Mouse (Mus musculus): ENCODE results near the gene Agap1. TPM values are rescaled to one million over a fixed set of nuclear protein-coding genes. Genes with fewer than 3 reads are reported as not detected.

The Agap1 gene
- polyA plus RNA-seq, 1 experiment from 2014 or later: 47.7 TPM

DNA sequence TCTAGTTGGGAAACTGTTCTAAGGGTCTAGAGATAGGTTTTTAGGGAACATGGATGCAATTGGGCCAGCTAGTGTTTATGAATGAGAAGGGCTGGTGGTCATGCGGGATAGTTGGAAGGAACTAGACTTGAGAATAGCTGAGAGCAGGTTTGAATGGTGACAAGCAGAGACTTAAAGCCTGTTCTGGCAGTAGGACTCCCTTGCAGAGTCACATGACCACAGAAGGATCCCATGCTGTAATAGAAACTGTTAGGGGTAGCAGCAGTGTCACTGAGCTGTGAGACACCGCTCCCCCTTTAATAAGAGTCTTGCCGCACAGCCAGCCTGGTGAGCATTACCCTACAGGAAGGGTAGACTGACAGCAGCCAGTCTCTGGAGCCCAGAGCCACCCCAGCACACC lies 201.6 kb downstream of the Agap1 start:
- no peak overlapping the region for H3K4me3 ChIP-seq (ENCODE audit: low read depth, low read length)
- H3K9ac ChIP-seq (ENCODE audit: low read depth, low read length): no peak overlapping the region
- H3K9me3 ChIP-seq (replicated peaks; ENCODE audit: control insufficient read depth, low read length, poor library complexity, severe bottlenecking): no peaks in the 10 kb centered on the region
- 90% methylated on average over 3 of the region's 3 CpGs for WGBS
- H3K4me1 ChIP-seq (ENCODE audit: control insufficient read depth, insufficient read depth, low read length): no peaks in the 10 kb centered on the region
- H3K27me3 ChIP-seq (ENCODE audit: control insufficient read depth, insufficient read depth, low read depth, low read length): no peaks in the 10 kb centered on the region
- no peak for ATAC-seq
- no peak overlapping the region for H3K27ac ChIP-seq (ENCODE audit: low read length)
- H3K36me3 ChIP-seq (ENCODE audit: control insufficient read depth, insufficient read depth, low read length): peaks cover 4% of the 10 kb centered on the region; the same call in 1 of the 2 replicates
- no peak overlapping the region for H3K4me2 ChIP-seq (ENCODE audit: low read length)

DNA sequence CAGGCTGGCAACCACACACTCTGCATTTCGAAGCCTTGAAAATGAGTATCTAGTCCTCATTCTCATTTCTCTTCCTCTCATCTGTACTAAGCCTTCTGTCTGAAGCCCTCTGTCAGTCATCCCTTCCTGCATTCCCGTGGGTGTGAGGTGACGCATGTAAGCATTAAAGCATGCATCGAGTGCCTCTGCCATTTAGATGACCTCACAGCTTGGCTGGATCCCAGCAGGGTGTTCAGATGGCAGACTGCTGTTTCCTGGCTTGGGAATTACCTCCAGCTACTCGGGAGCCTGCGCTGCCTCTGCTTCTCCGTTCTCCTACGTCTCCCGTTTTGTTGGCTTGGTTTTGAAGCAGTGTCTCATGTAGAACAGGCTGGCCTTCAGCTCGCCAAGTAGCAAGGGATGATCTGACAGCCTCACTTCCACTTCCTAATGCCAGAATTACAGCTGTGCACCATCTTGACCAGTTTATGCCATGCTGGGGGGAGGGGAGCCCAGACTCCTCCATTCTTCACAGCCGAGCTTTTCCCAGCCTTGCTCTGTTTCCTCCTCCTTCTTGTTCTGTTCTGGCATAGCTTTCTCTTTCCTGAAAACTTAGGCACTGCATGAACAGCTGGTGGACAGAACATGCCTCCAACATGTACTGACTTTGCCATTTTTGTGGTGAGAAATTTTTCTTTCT lies 202.2 kb downstream of the Agap1 start:
- no peaks in the 10 kb centered on the region for H3K9me3 ChIP-seq (replicated peaks; ENCODE audit: control insufficient read depth, low read length, poor library complexity, severe bottlenecking)
- no peak overlapping the region for H3K27ac ChIP-seq (ENCODE audit: low read length)
- H3K4me1 ChIP-seq (ENCODE audit: control insufficient read depth, insufficient read depth, low read length): no peaks in the 10 kb centered on the region
- H3K27me3 ChIP-seq (ENCODE audit: control insufficient read depth, insufficient read depth, low read depth, low read length): no peaks in the 10 kb centered on the region
- no peak overlapping the region for H3K4me2 ChIP-seq (ENCODE audit: low read length)
- WGBS: 50% methylated on average over 11 of the region's 11 CpGs
- H3K36me3 ChIP-seq (ENCODE audit: control insufficient read depth, insufficient read depth, low read length): peaks cover 4% of the 10 kb centered on the region; the same call in 1 of the 2 replicates
- ATAC-seq: no peak
- H3K4me3 ChIP-seq (ENCODE audit: low read depth, low read length): no peak overlapping the region
- no peak overlapping the region for H3K9ac ChIP-seq (ENCODE audit: low read depth, low read length)

DNA sequence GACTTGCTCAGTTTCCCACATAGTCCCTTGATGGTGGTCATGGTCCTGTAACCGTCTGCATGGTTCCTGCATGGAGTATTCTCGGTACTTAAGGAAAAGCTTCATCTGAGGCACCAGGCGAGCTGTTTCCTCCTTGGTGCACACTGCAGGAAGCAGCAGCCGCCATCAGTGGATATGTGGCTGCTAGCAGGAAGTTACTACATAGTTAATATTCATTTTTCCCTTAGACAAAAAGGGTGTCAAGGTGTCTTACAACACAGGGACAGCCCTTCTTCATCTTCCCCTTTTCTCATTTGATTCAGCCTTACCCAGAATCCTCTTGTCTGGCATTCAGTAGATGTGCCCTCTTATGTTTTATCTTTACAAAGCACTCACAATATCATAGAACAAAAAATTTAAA lies 206.2 kb downstream of the Agap1 start:
- Histone ChIP-seq H3K4me3 (ENCODE audit: low read depth, low read length) (no peak overlapping the region), H3K36me3 (ENCODE audit: control insufficient read depth, insufficient read depth, low read length) (peaks cover 10% of the 10 kb centered on the region), H3K27me3 (ENCODE audit: control insufficient read depth, insufficient read depth, low read depth, low read length) (no peaks in the 10 kb centered on the region), H3K9me3 (replicated peaks; ENCODE audit: control insufficient read depth, low read length, poor library complexity, severe bottlenecking) (no peaks in the 10 kb centered on the region), H3K4me1 (ENCODE audit: control insufficient read depth, insufficient read depth, low read length) (no peaks in the 10 kb centered on the region), H3K9ac (ENCODE audit: low read depth, low read length) (no peak overlapping the region), H3K27ac (ENCODE audit: low read length) (no peak overlapping the region), H3K4me2 (ENCODE audit: low read length) (no peak overlapping the region)
- WGBS: 89% methylated on average over 4 of the region's 4 CpGs
- no peak for ATAC-seq

DNA sequence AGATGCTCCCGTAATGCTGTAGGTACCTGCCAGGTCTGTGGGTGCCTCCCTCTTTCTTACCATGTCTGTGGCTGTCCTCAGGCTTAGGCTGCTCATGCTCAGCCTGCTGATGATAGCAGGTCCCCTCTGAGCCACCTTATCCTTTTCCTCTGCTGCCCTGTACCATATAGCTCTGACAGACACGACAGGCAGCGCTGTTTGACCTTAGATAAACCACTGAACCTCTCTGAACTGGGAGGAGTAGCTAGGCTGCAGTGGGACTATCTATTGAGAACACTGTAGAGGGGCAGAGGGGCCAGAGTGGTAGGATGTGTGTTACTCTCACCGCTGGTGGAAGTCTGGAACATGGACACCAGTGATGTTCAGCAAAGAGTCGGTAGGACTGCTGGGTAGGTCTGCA lies 211.5 kb downstream of the Agap1 start:
- Histone ChIP-seq H3K4me3 (ENCODE audit: low read depth, low read length) (no peak overlapping the region), H3K4me1 (ENCODE audit: control insufficient read depth, insufficient read depth, low read length) (peaks cover 7% of the 10 kb centered on the region), H3K9me3 (replicated peaks; ENCODE audit: control insufficient read depth, low read length, poor library complexity, severe bottlenecking) (no peaks in the 10 kb centered on the region), H3K9ac (ENCODE audit: low read depth, low read length) (no peak overlapping the region), H3K27ac (ENCODE audit: low read length) (no peak overlapping the region), H3K4me2 (ENCODE audit: low read length) (no peak overlapping the region), H3K36me3 (ENCODE audit: control insufficient read depth, insufficient read depth, low read length) (peaks cover 10% of the 10 kb centered on the region), H3K27me3 (ENCODE audit: control insufficient read depth, insufficient read depth, low read depth, low read length) (no peaks in the 10 kb centered on the region)
- ATAC-seq: no peak
- WGBS: 96% methylated on average over 5 of the region's 5 CpGs

DNA sequence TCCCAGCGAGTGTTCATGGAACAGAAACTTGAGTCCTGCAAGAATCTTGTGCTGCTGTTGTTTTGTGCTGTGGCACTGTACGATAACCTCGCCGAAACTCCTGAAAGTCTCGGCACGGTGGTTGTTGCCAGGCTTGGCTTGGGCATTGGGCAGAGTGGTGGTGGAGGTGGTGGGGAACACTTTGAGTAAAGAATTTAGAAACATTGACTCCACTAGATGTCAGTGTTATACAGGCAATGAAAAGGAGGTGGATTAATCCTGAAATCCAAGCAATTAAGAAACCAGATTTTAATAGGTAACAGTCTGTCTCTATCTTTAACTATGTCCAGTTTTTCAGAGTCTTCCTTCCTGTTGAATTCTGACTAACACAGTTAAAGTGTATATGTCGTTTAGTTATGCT lies 212.8 kb downstream of the Agap1 start:
- Histone ChIP-seq H3K36me3 (ENCODE audit: control insufficient read depth, insufficient read depth, low read length) (peaks cover 17% of the 10 kb centered on the region), H3K4me1 (ENCODE audit: control insufficient read depth, insufficient read depth, low read length) (peaks cover 12% of the 10 kb centered on the region), H3K4me2 (ENCODE audit: low read length) (no peak overlapping the region), H3K27ac (ENCODE audit: low read length) (no peak overlapping the region), H3K9me3 (replicated peaks; ENCODE audit: control insufficient read depth, low read length, poor library complexity, severe bottlenecking) (no peaks in the 10 kb centered on the region), H3K27me3 (ENCODE audit: control insufficient read depth, insufficient read depth, low read depth, low read length) (no peaks in the 10 kb centered on the region), H3K9ac (ENCODE audit: low read depth, low read length) (no peak overlapping the region), H3K4me3 (ENCODE audit: low read depth, low read length) (no peak overlapping the region)
- 91% methylated on average over 7 of the region's 7 CpGs for WGBS
- ATAC-seq: no peak

- Histone ChIP-seq H3K27ac (ENCODE audit: low read length) (no peak overlapping the region), H3K27me3 (ENCODE audit: control insufficient read depth, insufficient read depth, low read depth, low read length) (no peaks in the 10 kb centered on the region), H3K9me3 (replicated peaks; ENCODE audit: control insufficient read depth, low read length, poor library complexity, severe bottlenecking) (no peaks in the 10 kb centered on the region), H3K4me3 (ENCODE audit: low read depth, low read length) (no peak overlapping the region), H3K36me3 (ENCODE audit: control insufficient read depth, insufficient read depth, low read length) (peaks cover 20% of the 10 kb centered on the region), H3K4me2 (ENCODE audit: low read length) (no peak overlapping the region), H3K9ac (ENCODE audit: low read depth, low read length) (no peak overlapping the region), H3K4me1 (ENCODE audit: control insufficient read depth, insufficient read depth, low read length) (peaks cover 12% of the 10 kb centered on the region)
- 56% methylated on average over 9 of the region's 9 CpGs for WGBS
- ATAC-seq: no peak
Measured at GRCm38 (mm10) chr1:89668635-89669034, 214.0 kb downstream of the Agap1 start.

DNA sequence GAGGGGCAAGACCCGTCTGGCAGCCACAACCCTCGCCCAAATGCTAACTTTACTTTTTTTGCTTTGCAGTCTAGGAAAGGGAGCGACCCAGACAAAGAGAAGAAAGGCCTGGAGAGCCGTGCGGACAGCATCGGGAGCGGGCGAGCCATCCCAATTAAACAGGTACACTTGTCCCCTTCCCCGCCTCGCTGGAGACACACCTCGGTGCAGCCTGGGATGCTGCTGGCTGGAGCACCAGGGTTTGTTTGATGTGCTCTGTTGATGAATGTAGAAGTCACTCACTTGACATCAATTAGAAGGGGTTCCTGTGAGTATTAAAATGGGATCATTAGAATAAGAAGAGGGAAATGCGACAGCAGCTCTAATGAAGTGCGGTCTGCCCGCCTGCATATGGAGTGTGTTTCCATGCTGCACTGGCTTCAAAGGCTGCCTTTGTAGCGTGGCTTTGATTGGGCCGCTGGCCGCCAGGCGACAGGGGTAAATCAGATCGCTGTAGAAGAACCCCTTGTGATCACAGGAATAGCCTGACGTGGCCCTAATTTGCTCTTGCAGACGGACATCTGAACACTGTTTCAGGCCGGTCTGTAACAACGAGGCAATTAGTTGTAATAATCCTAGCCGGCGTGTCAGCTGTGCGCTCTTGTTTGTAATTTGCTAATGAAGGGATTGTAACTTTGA lies 216.6 kb downstream of the Agap1 start:
- H3K36me3 ChIP-seq (ENCODE audit: control insufficient read depth, insufficient read depth, low read length): peaks cover 10% of the 10 kb centered on the region
- no peaks in the 10 kb centered on the region for H3K9me3 ChIP-seq (replicated peaks; ENCODE audit: control insufficient read depth, low read length, poor library complexity, severe bottlenecking)
- no peaks in the 10 kb centered on the region for H3K27me3 ChIP-seq (ENCODE audit: control insufficient read depth, insufficient read depth, low read depth, low read length)
- no peak overlapping the region for H3K9ac ChIP-seq (ENCODE audit: low read depth, low read length)
- whole genome bisulfite sequencing: 29% methylated on average over 26 of the region's 26 CpGs
- H3K4me3 ChIP-seq (ENCODE audit: low read depth, low read length): no peak overlapping the region
- H3K4me1 ChIP-seq (ENCODE audit: control insufficient read depth, insufficient read depth, low read length): peaks cover 16% of the 10 kb centered on the region
- H3K27ac ChIP-seq (ENCODE audit: low read length): 0 out of 2 replicates have a peak overlapping the region, but pooled peaks have one; percentile 10
- H3K4me2 ChIP-seq (ENCODE audit: low read length): no peak overlapping the region
- peak; percentile 62 for ATAC-seq

GRCm38 (mm10) chr1:89673071-89673470 lies 218.5 kb downstream of the Agap1 start:
- peaks cover 10% of the 10 kb centered on the region for H3K36me3 ChIP-seq (ENCODE audit: control insufficient read depth, insufficient read depth, low read length)
- no peak overlapping the region for H3K4me2 ChIP-seq (ENCODE audit: low read length)
- 88% methylated on average over 6 of the region's 6 CpGs for WGBS
- no peak overlapping the region for H3K27ac ChIP-seq (ENCODE audit: low read length)
- no peak for ATAC-seq
- no peak overlapping the region for H3K4me3 ChIP-seq (ENCODE audit: low read depth, low read length)
- no peaks in the 10 kb centered on the region for H3K9me3 ChIP-seq (replicated peaks; ENCODE audit: control insufficient read depth, low read length, poor library complexity, severe bottlenecking)
- H3K27me3 ChIP-seq (ENCODE audit: control insufficient read depth, insufficient read depth, low read depth, low read length): no peaks in the 10 kb centered on the region
- no peak overlapping the region for H3K9ac ChIP-seq (ENCODE audit: low read depth, low read length)
- peaks cover 19% of the 10 kb centered on the region for H3K4me1 ChIP-seq (ENCODE audit: control insufficient read depth, insufficient read depth, low read length)

DNA sequence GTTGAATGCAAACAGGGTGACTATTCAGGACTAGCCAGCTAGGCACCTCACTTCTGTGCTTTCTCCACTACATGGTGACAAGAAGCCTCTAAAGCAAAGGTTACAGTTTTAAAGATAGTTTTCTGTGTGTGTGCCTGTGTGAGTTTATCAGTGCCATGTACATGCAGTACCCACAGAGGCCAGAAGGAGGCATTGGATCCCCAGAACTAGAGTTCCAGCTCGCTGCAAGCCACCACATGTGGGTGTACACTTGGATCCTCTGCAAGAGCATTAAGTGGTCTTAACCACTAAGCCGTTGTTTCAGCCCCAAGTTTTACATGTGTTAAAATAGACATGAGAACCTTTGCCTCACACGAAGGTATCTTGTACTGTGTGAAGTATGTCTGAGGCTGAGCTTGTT lies 219.1 kb downstream of the Agap1 start:
- Histone ChIP-seq H3K36me3 (ENCODE audit: control insufficient read depth, insufficient read depth, low read length) (peaks cover 10% of the 10 kb centered on the region), H3K27me3 (ENCODE audit: control insufficient read depth, insufficient read depth, low read depth, low read length) (no peaks in the 10 kb centered on the region), H3K4me3 (ENCODE audit: low read depth, low read length) (no peak overlapping the region), H3K4me1 (ENCODE audit: control insufficient read depth, insufficient read depth, low read length) (peaks cover 19% of the 10 kb centered on the region), H3K27ac (ENCODE audit: low read length) (no peak overlapping the region), H3K9ac (ENCODE audit: low read depth, low read length) (no peak overlapping the region), H3K9me3 (replicated peaks; ENCODE audit: control insufficient read depth, low read length, poor library complexity, severe bottlenecking) (no peaks in the 10 kb centered on the region), H3K4me2 (ENCODE audit: low read length) (no peak overlapping the region)
- 92% methylated on average over 3 of the region's 3 CpGs for WGBS
- no peak for ATAC-seq
